Mouse (Mus musculus): ENCODE data around the gene Slc16a8.

GRCm38 (mm10) chr15:79245321-79245720, 9.2 kb downstream of the Slc16a8 start:
- no peak for TF ChIP-seq GATA1 (IDR thresholded peaks at IDR 0.05; ENCODE audit: borderline replicate concordance, low read length)
- no peak for TF ChIP-seq FLI1 (IDR thresholded peaks at IDR 0.05; ENCODE audit: low read length)
